Comparison of ENCODE assay signal across 12 mouse cellular contexts in genomic region chr1:63794326-63794725, GRCm38 (mm10). TPM values are rescaled to one million over a fixed set of nuclear protein-coding genes. Genes with fewer than 3 reads are reported as not detected.
"Had no signal": no experiment of that assay in that cellular context is flagged by ENCODE, and none has a peak within 500 bp of the region (broad histone marks: within the 10 kb centered on the region; RNA-seq: fewer than 3 reads in every experiment).

No protein-coding gene starts in this region.

- DNase-seq: kidney, postnatal 25 days; lung, embryonic 14.5 days; lung, postnatal 14 days; midbrain, embryonic 14.5 days; thymus, postnatal 14 days had no signal

RNA-seq across cellular contexts. Expression of gene 4933402D24Rik, which starts 25.3 kb away (rescaled TPM):
- total RNA-seq: layer of hippocampus, postnatal 25 days; megakaryocyte, adult 5-6 weeks; neutrophil, adult 5-6 weeks had no signal
- polyA plus RNA-seq: kidney, embryonic 16.5 days; liver, embryonic 11.5 days; liver, embryonic 15.5 days; lung, embryonic 14.5 days; stomach, postnatal 0 days had no signal
